Mouse (Mus musculus) kidney, adult 9 months (tissue): ENCODE data around the gene Arhgap17.

Source experiments
- DNase-seq: peaks from one replicate; pipeline ENCODE4 v3.0.0; 2022

The Arhgap17 gene

GRCm38 (mm10) chr7:123330506-123330905 lies 39.2 kb downstream of the Arhgap17 start:
- DNase-seq = no peak

GRCm38 (mm10) chr7:123327909-123328308 lies 41.8 kb downstream of the Arhgap17 start:
- no peak for DNase-seq

- DNase-seq = no peak
Measured at GRCm38 (mm10) chr7:123326901-123327300, 42.8 kb downstream of the Arhgap17 start.

GRCm38 (mm10) chr7:123326062-123326461 lies 43.7 kb downstream of the Arhgap17 start:
- no peak for DNase-seq

GRCm38 (mm10) chr7:123324105-123324504 lies 45.6 kb downstream of the Arhgap17 start:
- DNase-seq = no peak

GRCm38 (mm10) chr7:123323388-123323787 lies 46.3 kb downstream of the Arhgap17 start:
- DNase-seq = no peak

- no peak for DNase-seq
Measured at GRCm38 (mm10) chr7:123322452-123323121, 47.1 kb downstream of the Arhgap17 start.

- no peak for DNase-seq
Measured at GRCm38 (mm10) chr7:123312738-123313137, 57.0 kb downstream of the Arhgap17 start.

GRCm38 (mm10) chr7:123311836-123312235 lies 57.9 kb downstream of the Arhgap17 start:
- no peak for DNase-seq

GRCm38 (mm10) chr7:123307887-123308558 lies 61.7 kb downstream of the Arhgap17 start:
- DNase-seq = peak; percentile 7

- no peak for DNase-seq
Measured at GRCm38 (mm10) chr7:123307236-123307635, 62.5 kb downstream of the Arhgap17 start.

- DNase-seq = no peak
Measured at GRCm38 (mm10) chr7:123305397-123305796, 64.3 kb downstream of the Arhgap17 start.

- no peak for DNase-seq
Measured at GRCm38 (mm10) chr7:123300258-123300657, 69.5 kb downstream of the Arhgap17 start.

- peak; percentile 11 for DNase-seq
Measured at GRCm38 (mm10) chr7:123298225-123298624, 71.5 kb downstream of the Arhgap17 start.

- DNase-seq = no peak
Measured at GRCm38 (mm10) chr7:123296097-123296496, 73.6 kb downstream of the Arhgap17 start.

GRCm38 (mm10) chr7:123295423-123295822 lies 74.3 kb downstream of the Arhgap17 start:
- no peak for DNase-seq

- peak; percentile 4 for DNase-seq
Measured at GRCm38 (mm10) chr7:123293898-123294297, 75.8 kb downstream of the Arhgap17 start.

- DNase-seq = no peak
Measured at GRCm38 (mm10) chr7:123291942-123292341, 77.8 kb downstream of the Arhgap17 start.

- no peak for DNase-seq
Measured at GRCm38 (mm10) chr7:123289176-123289575, 80.5 kb downstream of the Arhgap17 start.

- DNase-seq = no peak
Measured at GRCm38 (mm10) chr7:123287903-123288302, 81.8 kb downstream of the Arhgap17 start.

GRCm38 (mm10) chr7:123285896-123286295 lies 83.8 kb downstream of the Arhgap17 start:
- no peak for DNase-seq

GRCm38 (mm10) chr7:123283826-123284225 lies 85.9 kb downstream of the Arhgap17 start:
- DNase-seq = no peak

GRCm38 (mm10) chr7:123279797-123280196 lies 89.9 kb downstream of the Arhgap17 start:
- no peak for DNase-seq

- no peak for DNase-seq
Measured at GRCm38 (mm10) chr7:123276568-123276967, 93.1 kb downstream of the Arhgap17 start.

- no peak for DNase-seq
Measured at GRCm38 (mm10) chr7:123273056-123273455, 96.7 kb downstream of the Arhgap17 start.
